Mouse (Mus musculus) neural tube, embryonic 10.5 days (tissue): Measurements from ENCODE around the gene Cbx8.

ENCODE experiments used
- DNase-seq: peaks from one replicate; pipeline ENCODE4 v3.0.0-alpha.2; 2017; ENCODE audit warnings: low spot score; ENCODE audit errors: extremely low spot score

Cbx8 gene

DNA sequence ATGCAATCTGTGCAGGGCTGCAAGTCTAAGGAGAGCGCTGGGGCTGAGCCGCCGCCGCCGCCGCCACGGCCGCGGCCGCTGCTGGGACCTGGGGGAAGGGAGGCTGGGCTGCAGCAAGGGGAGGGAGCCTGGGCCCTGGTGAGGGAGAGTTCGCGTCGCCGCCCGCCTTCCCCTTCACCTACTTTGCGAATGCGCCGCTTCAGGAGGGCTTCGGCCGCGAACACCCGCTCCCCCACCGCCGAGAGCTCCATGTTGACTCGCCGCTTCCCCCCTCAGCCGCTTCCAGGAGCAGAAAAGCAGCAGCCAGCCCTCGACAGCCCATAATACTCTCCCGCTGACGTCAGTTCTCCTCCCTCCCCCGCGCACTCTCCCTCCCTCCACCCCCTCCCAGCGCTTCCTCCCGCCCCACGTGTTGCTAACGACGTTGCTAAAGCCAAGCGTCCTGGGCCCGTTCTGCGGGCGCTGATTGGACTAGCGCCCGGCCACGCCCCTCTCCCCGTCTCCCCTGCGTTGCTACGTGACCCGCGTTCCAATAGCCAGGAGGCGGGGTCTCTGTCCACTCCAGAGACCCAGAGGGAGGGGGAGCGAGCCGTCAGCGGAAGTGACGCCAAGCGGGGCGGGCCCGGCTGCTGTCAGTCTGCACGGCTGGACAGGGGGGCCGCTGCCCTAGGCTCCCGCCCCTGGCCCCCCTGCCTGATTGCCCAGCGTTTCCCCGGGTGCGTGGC, at the start of gene Cbx8:
Gene Cbx8 (minus strand): TSS at position 370 of the 725 bp plus-strand sequence.
- peak; percentile 99 for DNase-seq

DNA sequence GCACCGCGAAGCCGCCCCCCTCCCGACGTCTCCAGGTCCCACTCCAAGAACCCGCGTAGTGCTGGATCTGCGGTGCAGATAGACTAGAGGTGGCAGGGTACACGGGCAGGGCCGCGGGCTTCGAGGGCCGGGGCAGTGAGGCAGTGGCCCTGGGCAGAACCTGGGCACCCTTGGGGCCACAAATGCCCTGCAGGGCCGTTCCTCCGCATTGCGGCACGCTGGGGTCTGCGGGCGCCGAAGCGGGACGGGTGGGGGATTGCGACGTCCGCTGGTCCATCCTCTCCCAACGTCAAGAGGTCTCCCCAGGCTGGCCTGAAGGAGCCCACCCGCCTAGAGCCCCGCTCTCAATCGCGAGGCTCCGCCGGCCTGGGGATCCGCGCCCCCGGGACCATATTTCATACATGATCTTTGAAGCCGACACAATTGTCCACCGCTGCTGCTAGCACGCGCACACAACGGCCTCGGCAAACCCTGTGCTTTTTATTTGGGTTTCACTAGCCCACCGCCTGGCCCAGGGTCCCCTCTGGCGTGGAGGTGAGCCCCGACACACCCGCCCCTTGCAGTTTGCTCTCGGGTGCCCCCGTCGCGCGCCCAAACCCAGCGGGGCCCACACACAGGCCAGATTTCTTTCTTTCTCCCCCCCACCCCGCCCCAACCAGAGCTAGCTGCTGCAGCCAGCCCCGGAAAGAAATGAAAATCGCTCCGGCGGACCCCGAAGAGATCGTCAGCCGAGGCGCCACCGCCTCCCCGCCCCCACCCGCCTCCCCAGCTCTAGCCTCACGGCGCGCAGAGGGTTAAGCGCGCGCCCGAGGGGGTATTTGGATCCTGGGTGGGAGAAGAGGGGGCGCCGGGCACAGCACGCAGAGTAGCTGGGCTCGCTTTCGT, 49.5 kb upstream of the Cbx8 start:
- DNase-seq: peak; percentile 73

DNA sequence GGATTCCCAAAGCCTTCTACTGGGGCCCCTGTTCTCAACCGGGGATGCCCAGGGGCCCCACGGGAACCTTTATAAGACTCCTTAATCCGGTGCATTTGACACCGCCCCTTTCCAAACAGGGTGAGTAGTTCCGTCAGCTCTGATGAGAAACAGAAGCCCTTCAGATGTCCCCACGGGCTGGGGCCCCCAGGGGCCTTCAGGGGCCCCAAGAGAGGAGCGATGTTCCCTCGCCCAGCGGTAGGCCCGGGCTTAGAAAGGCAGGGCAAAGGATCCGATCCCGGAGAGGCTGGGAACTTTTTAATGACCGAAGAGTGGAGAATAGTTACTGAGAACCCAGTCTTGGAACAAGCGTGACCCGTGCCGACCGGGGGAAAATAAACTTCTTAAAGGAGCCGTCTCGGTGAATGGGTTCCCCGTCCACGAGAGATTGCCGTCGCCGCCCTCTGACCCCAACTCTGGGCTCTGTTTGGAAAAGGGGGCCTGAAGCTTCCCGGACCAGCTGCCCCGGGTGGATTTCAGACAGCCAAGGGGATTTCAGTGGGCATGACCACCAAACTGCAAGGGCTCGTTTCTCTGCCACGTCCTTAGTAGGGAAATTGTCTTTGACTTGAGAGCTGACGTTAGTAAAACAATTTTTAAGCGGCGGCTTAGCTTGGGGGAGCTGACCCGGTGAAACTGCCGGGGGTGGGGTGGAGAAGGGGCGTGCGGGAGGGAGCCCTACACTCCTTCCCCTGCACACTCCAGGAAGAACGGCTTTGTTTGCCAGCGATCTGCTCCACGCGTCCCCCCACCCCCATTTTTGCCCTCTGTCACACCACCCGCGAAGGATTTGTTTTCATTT, 48.7 kb upstream of the Cbx8 start:
- peak; percentile 57 for DNase-seq

DNA sequence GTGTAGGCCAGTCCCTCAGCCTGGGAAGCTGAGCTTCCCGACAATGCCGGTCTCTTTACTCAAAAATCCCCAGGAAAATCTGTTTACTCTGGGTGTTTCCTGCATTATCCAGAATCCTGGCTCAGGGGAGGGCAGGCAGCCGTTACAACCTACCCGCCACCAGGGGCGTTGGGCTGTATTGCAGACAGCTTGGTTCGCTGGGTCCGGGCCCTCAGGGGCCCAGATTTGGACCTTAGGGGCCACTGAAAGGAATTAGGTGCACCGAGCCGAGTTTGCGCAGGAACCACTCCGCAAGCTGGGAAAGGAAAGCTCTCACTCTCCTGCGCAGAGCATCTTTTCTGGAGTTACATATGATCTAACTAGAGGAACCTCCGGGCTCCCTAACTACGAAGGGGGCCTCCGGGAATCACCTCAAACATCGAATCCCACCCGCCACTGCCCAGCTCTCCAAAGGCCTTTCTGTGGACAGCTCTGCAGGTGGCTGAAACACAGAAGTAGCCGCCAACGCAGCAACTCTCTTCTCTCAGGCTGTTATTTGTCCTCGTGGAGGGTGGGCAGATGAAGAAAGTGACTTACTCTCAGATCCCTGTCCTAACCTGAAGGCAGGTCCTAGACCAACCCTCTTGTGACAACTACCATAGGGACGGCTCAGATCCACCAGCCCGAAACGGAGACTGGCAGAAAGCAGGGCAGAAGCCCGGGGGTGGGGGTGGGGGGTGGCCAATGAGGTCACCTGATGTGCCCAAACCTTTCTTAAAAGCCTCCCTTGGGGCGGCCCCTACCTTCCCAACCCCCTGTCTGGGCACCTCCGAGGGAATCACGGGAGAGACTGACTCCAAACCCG, 47.8 kb upstream of the Cbx8 start:
- DNase-seq: peak; percentile 61

DNA sequence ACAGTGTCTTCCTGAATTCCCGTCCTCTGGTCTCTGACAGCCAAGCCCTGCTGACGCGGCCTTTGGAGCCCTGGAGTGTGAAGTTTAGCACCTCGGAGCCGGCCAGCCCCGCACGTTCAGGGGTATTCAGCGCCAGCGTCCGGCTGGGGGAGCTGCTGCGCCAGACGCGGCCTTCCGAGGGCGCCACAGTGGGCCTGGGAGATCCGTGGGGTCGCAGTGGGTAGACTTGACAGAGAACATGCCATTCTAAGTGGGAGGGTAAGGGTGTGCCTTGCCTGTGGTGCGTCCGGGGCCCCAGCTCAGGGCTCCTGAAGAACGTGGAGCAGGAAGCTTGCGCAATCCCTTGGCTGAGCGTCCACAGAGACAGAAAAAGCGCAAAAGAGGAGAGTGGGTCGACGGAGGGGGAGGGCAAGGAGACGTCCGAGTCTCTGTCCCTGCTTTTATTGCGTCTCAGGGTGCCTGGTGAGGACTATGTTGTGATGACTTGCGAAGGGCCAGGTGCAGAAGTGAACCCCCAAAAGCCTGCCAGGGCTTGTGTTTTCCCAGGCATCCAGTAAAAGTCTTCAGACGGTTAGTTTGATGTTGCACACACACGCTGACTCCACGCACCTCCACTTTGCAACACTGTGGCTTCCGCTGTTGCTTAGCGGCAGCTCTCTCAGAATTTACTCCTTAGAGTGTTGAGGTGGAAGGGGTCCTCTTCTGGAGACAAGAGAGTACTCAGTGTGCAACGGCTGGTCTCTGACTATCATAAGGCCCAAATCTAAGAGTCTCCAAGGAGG, 46.7 kb upstream of the Cbx8 start:
- DNase-seq: peak; percentile 59

DNA sequence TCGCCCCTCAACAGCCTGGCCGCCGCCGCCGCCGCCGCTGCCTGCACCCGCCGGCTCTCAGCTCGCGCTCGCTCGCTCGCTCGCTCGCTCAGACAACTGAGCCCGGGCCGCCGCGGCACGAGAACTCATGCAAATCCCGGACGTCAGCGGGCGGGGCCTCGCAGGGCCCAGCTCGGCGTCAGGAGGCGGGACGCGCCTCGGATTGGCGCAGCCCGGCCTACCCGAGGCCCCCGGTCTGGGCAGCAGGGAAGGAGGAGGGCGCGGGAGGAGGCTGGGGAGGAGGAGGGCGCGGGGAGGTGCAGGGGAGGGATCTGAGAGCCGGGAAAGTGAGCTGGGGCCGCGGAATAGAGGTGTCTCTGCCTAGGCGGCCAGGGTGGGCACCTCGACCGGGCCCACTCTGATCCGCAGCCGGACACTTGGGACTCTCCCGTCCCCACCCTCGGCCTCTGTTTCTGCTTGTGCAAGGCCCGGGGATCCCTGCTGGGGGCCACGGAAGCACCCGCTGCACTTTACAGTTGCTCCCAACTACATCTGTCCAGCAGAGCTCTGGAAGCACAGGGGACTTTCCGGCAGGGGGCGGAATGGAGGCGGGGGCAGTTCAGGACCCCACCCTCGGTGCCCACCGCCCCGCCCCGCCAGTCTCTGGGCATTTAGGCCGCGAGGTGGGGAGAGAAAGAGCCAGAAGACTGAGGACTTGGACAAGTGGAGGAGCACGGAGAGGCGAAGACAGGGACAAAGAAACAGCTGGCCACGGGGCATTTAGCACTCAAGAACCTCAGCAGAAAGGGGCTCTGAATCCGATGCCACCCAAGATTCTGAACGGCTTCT, 45.6 kb upstream of the Cbx8 start, which contains the start of gene Cbx4:
Gene Cbx4 (minus strand): TSS at position 78 of the 828 bp plus-strand sequence.
- peak; percentile 94 for DNase-seq

DNA sequence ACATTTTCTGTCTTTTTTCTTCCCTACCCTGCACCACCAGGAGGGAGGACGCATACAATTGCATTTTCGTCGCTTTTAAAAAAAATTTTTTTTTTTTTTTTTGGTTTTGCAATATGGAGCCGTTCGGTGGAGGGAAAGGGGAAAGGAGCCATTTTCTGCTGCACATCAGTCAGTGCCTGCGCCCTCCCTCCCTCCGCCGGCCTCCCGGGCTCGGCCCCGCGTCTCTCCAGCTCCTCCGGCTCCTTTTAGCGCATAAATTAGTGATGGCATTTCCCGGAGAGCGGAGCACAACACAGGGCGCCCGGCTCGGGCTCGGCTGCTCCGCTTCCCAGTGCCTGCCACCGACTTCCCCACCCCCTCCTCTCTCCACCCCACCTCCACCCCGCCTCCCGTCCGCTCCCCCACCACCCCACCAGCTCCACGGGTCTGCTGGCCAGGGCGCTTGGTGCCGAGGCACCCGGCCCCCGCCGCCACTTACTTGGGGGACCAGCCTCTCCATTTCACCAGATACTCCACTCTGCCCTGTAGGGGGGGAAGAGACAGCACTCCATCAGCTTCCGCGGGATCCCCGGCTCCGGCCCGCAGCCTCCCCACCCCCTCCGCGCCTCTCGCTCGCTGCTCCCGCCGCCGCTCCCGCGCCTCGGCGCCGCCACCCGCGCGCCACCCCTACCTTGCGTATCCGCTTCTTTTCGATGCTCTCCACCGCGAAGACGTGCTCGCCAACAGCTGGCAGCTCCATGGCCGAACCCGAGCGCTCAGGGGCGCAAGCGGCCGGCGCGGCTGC, 44.7 kb upstream of the Cbx8 start:
- DNase-seq: peak; percentile 84

DNA sequence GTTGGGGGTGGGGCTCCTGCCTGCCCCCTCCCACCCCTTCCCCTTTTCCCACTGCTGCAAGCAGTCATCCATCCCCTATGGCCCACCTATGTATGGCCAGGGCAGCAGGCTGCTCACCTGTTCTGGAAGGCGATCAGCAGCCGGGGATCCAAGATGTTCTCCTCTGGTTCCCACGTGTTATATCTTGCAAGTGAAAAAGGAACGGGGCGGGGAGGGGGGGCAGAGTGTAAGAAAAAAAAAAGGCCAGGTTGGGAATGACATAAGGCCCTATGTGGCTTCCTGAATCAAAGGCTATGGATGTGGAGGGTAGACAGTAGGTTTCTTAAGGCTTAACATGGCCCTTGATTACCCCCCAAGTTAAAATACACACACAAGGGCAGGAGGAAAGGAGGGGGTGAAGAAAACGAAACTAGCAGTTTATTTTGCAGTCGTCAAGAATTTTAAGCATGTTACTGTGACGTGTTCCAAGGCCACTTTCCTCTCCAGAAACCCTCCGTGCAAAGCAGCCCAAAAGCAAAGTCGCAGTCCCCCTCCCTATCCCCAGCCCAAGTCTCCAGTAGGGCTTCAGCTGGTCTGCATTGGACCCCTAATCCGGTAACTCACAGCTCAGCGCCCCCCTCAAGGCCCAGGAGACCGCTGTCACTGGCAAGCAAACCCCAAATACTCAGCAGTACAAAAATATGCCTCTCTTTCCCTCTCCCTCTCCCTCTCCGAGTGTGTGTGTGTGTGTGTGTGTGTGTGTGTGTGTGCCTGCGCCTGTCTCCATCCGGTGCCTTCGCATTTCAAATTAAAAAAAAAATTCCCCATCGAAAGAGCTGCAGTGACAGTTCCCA, 43.9 kb upstream of the Cbx8 start:
- DNase-seq: peak; percentile 60

DNA sequence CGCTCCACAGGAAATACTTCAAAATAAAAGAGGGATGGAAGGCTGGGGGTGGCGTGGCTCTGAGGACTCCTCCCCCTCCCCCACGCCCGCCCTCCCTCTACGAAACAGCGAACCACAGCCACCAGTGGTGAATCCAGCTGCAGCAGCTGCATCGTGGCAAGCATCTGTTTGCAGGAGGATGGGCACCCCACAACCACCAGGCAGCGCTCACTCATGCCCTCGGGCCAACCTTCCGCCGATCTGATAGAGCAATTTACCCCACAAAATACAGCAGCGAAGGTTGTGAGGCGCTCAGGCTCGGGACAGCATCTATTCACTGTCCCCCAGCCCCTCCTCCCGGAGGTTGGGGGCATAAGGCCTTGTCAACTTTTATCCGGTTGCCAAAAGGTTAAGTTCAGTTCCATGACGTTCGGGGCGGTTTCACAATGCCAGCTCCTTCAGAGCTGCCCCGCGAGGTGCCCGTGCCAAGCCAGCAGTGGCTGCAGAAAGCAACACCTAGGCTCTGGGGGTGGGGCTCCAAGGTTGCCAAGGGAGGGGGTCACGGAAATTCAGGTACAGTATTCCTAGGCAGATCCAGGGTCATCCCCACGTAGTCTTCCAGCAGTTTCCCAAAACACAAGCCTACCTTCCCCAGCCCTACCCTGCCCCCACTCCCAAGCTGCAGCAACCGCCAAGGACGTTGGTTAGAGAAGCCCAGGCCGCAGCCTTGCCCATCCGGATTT, 43.1 kb upstream of the Cbx8 start:
- peak; percentile 33 for DNase-seq

DNA sequence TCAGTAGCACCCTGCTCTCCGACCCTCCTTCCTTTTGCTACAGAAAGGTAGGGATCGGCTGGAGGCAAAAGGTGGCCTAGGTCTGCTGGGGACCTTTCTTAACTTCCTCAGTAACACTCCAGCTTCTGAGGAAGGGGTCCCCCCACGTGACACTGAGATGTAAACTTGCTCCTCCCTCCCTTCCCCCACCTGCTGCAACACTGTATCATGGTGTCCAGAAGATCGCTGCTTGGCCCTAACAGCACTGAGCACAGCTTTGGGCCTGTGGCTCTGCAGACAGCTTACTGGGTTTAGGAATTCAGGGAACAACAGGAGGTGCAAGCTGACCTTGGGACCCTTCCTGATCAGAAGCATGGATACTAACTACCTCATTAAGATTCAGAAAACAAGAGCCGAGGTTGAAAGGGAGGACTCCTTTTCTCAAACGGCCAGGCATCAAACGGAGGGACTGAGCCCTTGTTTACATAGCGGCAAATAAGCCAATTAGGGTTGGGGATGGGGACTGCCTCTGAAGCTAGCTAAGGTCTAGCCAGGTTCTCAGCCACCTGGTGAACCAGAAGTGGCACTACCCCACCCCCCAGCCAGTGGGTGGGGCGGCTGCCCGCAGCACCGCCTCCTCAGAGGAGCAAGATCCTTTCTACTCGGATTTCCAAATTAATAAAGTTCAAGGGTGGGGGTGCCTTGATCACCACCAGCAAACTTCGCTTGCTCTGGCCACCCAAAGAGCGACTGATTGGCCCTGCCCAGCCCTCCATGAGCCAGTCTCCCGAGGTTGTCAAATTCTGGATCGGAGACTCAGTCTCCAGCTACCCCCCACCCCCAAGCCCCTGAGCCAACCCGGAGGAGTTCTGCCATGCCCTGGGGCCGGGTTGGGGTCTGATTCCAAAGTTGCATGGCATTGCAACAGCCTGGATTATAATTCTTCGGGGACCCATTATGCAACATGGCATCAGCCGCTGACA, 42.1 kb upstream of the Cbx8 start:
- DNase-seq: peak; percentile 35

DNA sequence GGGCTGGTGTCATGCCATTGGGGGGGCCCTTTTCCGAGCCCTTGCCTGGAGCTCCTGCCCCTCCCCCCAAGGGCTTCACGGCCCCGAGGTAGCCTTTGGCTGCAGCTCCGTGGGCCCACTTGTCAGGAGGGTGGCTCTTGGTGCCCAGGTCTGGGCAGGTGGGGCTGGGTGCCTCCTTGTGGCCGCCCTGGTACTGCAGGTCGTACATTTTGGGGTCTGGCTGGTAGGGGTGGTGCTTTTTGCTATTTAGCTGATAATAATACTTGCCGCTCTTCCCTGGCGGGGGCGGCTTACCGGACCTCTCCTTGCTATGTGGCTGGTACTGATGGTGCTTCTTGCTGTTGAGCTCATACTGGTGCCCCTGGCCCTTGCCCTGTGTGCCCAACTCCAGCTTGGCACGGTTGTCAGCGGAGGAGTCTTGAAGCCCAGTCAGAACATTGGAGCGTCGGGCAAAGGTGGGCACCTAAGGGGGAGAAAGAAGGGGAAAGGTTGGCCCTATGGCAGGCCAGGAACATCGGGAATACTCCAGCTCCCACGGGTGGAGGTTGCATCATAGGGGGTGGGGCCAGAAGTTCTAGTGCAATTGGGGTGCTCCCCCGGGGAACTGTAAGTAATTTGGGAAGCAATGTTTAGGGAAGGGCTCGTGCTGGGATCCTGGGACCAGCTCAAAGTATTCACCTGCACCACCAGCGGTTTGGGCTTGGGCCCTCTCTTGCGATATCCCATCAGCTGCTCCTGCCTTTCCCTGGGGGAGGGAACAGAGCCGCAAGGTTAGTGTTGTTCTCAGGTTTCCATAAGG, 41.3 kb upstream of the Cbx8 start:
- DNase-seq: no peak

DNA sequence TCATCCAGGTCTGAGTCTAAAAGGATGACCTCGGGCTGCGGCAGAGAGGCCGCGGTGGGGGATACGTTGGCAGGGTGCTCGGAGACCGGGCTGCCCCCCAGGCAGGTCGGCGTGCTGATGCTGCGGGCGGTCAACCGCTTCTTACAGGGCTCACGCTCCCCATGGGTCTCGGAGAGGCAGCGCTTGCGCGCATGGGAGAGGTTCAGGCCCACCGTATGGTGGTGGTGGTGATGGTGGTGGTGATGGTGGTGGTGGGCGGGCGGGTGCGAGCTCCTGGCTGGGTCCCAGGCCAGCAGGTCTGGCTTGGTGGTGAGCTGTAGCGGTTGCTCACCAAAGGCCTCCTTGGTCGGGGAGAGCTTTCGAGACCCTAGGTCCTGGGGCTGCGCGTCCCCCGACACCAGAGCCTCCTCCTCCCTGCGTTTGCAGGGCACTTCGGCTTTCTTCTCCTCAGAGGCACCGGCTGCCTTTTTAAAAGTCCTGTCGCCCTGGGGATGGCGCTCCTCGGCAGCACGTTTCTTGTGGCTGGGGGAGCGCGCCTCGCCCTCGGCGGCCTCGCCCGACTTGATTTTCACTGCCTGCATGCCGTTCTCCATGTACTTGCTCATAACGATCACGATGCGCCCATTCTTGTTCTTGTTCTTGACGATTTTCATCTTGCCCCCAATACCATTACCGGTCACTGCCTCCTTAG, 40.5 kb upstream of the Cbx8 start:
- DNase-seq: peak; percentile 65

DNA sequence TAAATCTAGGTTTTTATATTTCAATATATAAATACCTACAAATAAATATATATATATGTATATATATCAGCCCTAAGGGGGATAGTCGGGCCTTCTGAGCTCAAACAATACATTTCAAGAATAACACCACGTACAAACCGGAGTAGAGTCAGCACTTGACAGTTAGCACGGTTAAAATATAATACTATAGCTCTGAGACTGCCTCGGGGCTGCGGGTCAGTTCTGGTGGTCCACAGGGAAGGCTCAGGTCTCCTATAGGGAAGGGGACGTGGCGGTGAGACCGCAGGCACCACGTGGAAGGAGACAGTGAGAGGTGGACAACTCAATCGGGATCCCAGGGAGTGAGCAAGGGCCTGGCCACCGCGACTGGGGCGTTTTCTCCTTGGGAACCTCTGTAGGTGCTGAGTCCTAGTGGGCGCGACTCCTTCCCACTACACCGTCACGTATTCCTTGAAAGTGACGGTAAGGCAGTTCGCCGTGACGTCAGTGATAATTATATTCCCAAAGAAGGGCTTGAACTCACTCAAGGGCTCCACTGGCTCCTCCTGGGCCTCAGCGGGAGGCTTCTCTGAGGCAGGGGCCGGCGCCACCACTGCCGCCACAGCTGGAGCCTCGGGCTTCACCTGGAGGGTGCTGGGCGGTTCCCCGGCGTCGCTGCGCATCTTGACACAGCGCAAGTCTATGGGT, 39.8 kb upstream of the Cbx8 start:
- peak; percentile 50 for DNase-seq
